Mouse (Mus musculus) lung, postnatal 0 days (tissue): ENCODE measurements around the gene Gfra1. TPM values are rescaled to one million over a fixed set of nuclear protein-coding genes. Genes with fewer than 3 reads are reported as not detected.

ENCODE experiments used
- ATAC-seq: fragments of 200-750 bp; cut with Nextera tagmentation; 2 replicates; pipeline ENCODE4 v1.8.0; 2017; ENCODE audit warnings: moderate library complexity
- DNase-seq: peaks from one replicate; pipeline ENCODE4 v3.0.0-alpha.2; 2016; ENCODE audit warnings: low spot score
- H3K27ac ChIP-seq: fragments of 300-500 bp; sonication (generic); 2 replicates; pipeline ENCODE4 v1.5.1; 2014; ENCODE audit warnings: antibody characterized with exemption, mild to moderate bottlenecking, low read length, mixed read lengths
- H3K27me3 ChIP-seq: fragments of 300-500 bp; sonication (generic); replicated peaks from 2 replicates; pipeline ENCODE4 v1.6.1; 2014; ENCODE audit warnings: low read length, mixed read lengths; ENCODE audit not compliant: insufficient read depth
- H3K36me3 ChIP-seq: fragments of 300-500 bp; sonication (generic); 2 replicates; pipeline ENCODE4 v1.6.1; 2014; ENCODE audit warnings: low read length, mixed read lengths; ENCODE audit not compliant: insufficient read depth
- H3K4me1 ChIP-seq: fragments of 300-500 bp; sonication (generic); 2 replicates; pipeline ENCODE4 v1.6.1; 2014; ENCODE audit warnings: antibody characterized with exemption, low read depth, low read length, mixed read lengths; ENCODE audit not compliant: insufficient read depth
- H3K4me2 ChIP-seq: fragments of 300-500 bp; sonication (generic); replicated peaks from 2 replicates; pipeline ENCODE4 v1.6.1; 2014; ENCODE audit warnings: low read depth, mild to moderate bottlenecking, low read length, moderate library complexity, mixed read lengths
- H3K4me3 ChIP-seq: fragments of 300-500 bp; sonication (generic); 2 replicates; pipeline ENCODE4 v1.5.1; 2014; ENCODE audit warnings: low read depth, low read length
- H3K9ac ChIP-seq: fragments of 300-500 bp; sonication (generic); replicated peaks from 2 replicates; pipeline ENCODE4 v1.6.1; 2014; ENCODE audit warnings: low read depth, mild to moderate bottlenecking
- H3K9me3 ChIP-seq: fragments of 300-500 bp; sonication (generic); 2 replicates; pipeline ENCODE4 v1.6.1; 2016; ENCODE audit warnings: low read length, mixed read lengths
- CTCF ChIP-seq: IDR thresholded peaks from 2 replicates; pipeline ENCODE4 v1.5.1; 2016; ENCODE audit warnings: antibody characterized with exemption, mild to moderate bottlenecking
- EP300 ChIP-seq: IDR thresholded peaks from 2 replicates; pipeline ENCODE4 v1.6.1; 2016; ENCODE audit warnings: antibody characterized with exemption, mild to moderate bottlenecking, control low read depth
- WGBS: fragments of 180-500 bp; shearing (Covaris S2); extraction: QIAGEN DNeasy Blood & Tissue Kit; methylation state at CpG from one replicate; pipeline ENCODE4 v1.1.7; 2014; 5-methylcytosine and 5-hydroxymethylcytosine counted together
- polyA plus RNA-seq: library from polyadenylated mRNA; unstranded; fragments of >200 nt; fragmentation: Nextera tagmentation; extraction: Ambion mirVana; gene quantifications from 2 replicates; pipeline ENCODE4 v1.2.1, GENCODE M21; 2015

Gfra1 gene
- polyA plus RNA-seq, 1 experiment from 2014 or later = 6.2 TPM

DNA sequence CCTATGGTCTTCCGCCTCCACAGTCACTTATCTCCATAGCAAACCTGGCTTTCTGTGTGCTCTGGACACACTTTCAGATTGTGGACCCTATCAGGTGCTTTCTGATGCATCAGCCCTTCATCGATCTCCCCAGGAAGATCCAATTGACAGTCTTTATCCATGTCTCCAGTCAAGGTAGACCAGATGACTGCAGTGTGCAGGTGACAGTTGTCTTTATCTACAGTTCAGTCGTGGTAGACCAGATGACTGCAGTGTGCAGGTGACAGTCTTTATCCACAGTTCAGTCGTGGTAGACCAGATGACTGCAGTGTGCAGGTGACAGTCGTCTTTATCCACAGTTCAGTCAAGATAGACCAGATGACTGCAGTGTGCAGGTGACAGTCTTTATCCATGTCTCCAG is 140.0 kb downstream of the Gfra1 start:
- no peak overlapping the region for H3K9ac ChIP-seq
- no peak for TF ChIP-seq CTCF
- TF ChIP-seq EP300 = no peak
- DNase-seq (no peak), ATAC-seq (no peak)
- 0 out of 2 replicates have a peak, but pooled peaks cover 6% of the 10 kb centered on the region for H3K9me3 ChIP-seq
- H3K27me3 ChIP-seq = no peaks in the 10 kb centered on the region
- no peaks in the 10 kb centered on the region for H3K4me1 ChIP-seq
- no peak overlapping the region for H3K4me2 ChIP-seq
- 89% methylated on average over 5 of the region's 5 CpGs for WGBS
- H3K27ac ChIP-seq = no peak overlapping the region
- no peak overlapping the region for H3K4me3 ChIP-seq
- H3K36me3 ChIP-seq = no peaks in the 10 kb centered on the region

DNA sequence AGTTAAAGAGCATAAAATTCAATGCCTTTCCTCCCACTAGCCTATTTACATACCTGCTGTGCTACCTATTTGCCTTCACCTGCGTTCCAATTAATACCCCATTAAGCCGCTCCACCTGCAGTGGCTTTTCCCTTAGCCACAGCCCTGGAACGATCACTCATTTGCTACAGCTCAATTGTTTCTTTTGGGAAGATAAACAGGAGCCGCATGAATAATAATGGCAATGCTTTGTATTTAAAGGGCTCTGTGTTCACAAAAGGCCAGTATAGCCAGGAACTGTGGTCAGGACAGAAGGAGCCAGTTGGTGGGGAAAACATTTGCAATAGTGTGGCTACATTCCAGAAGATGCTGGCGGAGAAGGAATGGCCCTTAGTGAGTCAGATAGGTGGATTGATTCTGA is 141.1 kb downstream of the Gfra1 start:
- ATAC-seq (no peak), DNase-seq (no peak)
- Histone ChIP-seq H3K9me3 (0 out of 2 replicates have a peak, but pooled peaks cover 6% of the 10 kb centered on the region), H3K4me3 (no peak overlapping the region), H3K36me3 (no peaks in the 10 kb centered on the region), H3K9ac (no peak overlapping the region), H3K4me1 (no peaks in the 10 kb centered on the region), H3K27ac (no peak overlapping the region), H3K27me3 (no peaks in the 10 kb centered on the region), H3K4me2 (no peak overlapping the region)
- WGBS = 81% methylated on average over 5 of the region's 5 CpGs
- TF ChIP-seq EP300 (no peak), CTCF (no peak)

DNA sequence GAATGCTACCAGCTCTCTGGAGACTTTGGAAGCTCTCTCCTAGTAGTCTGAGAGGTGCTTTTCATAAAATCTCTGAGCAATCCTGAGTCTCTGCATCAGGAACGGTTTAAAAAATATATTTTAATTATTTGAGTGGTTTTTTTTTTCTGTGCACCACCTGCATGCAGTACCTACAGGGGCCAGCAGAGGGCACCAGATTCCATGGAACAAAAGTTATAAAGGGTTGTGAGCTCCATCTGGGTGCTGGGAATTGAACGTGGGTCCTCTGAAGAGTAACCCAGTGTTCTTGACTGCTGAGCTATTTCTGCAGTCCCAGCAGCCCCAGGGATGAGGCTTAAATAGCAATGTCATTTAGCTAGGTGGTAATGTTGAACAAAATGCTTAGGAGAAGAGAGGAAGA is 141.9 kb downstream of the Gfra1 start:
- Histone ChIP-seq H3K9ac (no peak overlapping the region), H3K4me2 (no peak overlapping the region), H3K27ac (no peak overlapping the region), H3K36me3 (no peaks in the 10 kb centered on the region), H3K4me1 (no peaks in the 10 kb centered on the region), H3K4me3 (no peak overlapping the region), H3K9me3 (0 out of 2 replicates have a peak, but pooled peaks cover 6% of the 10 kb centered on the region), H3K27me3 (no peaks in the 10 kb centered on the region)
- 90% methylated on average over 2 of the region's 2 CpGs for whole genome bisulfite sequencing
- DNase-seq (no peak), ATAC-seq (no peak)
- TF ChIP-seq CTCF (peak; percentile 64), EP300 (no peak)

DNA sequence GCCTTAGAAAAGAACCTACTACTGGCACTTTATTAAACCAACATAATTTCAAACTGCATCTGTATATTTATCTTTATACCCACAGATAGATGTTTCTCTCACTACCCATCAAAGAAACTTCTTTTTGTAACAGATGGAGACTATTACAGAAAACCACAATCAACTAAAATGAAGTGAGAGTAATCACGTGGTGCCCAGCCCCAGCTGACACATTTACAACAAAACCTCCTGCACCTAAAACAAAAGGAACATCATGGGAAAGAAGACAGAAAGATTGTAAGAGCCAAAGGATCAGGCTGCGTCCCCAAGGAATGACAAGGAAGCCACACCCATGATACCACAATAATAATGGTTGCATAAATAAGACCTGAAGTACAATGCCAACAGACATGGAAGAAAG is 143.2 kb downstream of the Gfra1 start:
- H3K36me3 ChIP-seq = no peaks in the 10 kb centered on the region
- ATAC-seq (no peak), DNase-seq (no peak)
- no peak overlapping the region for H3K4me2 ChIP-seq
- 0 out of 2 replicates have a peak, but pooled peaks cover 6% of the 10 kb centered on the region for H3K9me3 ChIP-seq
- WGBS = 73% methylated on average over 2 of the region's 2 CpGs
- no peak overlapping the region for H3K4me3 ChIP-seq
- H3K9ac ChIP-seq = no peak overlapping the region
- no peak for TF ChIP-seq EP300
- no peak for TF ChIP-seq CTCF
- H3K4me1 ChIP-seq = no peaks in the 10 kb centered on the region
- H3K27me3 ChIP-seq = no peaks in the 10 kb centered on the region
- H3K27ac ChIP-seq = no peak overlapping the region

DNA sequence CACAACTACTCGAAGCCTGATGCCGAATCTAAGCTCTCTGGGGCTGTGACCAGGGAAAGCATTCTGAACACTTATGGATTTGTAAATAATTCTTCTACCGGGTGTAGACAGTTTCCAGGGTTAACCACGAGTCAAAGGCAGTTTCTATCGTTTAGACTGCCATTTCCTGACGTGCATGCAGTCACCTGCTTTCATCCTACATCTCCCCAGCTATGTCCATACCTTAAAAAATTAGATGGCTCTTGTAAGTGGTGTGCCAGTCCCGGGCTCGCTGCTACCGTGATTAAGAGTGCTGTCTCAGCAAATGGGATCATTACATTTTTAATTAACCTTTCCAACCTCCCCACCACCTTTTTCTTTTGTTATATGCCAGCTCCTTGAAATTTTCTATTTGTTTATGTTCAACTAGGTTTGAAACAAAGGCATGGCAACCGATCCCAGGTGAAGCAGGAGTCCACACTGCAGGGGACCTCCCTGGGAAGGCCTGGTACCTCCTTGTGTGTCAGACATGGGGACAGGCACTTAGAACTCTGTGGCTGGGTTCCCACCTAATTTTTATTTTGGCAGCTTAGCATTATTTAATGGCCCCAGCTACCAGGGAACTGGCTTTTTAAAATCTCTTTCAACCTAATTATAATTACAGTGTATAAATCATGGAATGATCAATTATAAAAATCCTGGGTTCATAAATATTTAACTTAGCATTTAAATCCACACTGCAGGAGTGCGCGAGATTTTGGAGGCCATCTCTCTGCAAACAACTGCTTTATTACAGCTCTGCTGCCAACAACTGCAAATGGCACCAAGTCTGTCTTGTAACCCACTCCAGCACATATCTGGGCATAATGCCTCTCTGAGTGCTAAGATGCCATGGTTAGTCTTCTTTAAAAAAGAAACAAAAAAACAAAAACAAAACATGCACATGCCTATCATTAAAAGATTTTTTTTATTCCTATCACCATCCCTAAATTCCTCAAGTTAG is 145.1 kb downstream of the Gfra1 start:
- TF ChIP-seq CTCF = no peak
- no peak for TF ChIP-seq EP300
- WGBS = 59% methylated on average over 12 of the region's 12 CpGs
- no peak overlapping the region for H3K4me2 ChIP-seq

DNA sequence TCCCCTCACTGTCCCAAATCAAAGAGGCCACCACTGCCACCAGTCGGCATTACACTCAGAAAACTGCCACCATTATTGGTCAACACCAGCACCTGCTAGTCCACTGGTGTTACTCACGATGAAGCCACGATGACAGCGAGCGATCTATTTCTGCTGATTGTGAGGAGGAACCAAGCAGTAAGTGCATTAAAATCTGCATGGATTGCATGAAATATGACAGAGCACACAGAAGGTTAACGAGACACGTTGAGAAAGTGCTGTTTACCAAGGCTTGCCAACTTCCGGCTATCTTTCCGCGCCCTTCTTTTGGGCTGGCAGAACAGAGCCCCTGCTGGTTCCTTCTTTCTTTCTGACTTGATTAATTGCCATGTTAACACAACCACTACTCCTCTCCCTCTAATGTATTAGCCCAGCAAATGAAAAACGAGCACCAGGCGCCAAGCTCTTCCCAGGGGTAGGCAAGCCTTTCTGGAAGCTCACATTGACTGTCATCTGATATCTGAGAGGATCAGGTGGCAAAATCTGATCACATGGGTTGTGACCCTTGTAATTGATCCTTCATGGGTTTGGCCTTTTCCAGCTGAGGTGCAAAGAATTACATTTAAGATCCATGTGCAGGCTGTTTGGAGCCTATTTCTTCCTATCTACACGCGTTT is 146.0 kb downstream of the Gfra1 start:
- DNase-seq (no peak), ATAC-seq (no peak)
- Histone ChIP-seq H3K4me2 (no peak overlapping the region), H3K27me3 (no peaks in the 10 kb centered on the region), H3K9me3 (0 out of 2 replicates have a peak, but pooled peaks cover 6% of the 10 kb centered on the region), H3K36me3 (no peaks in the 10 kb centered on the region), H3K4me1 (no peaks in the 10 kb centered on the region), H3K4me3 (no peak overlapping the region), H3K9ac (no peak overlapping the region), H3K27ac (no peak overlapping the region)
- 74% methylated on average over 14 of the region's 14 CpGs for WGBS
- TF ChIP-seq CTCF (no peak), EP300 (no peak)

More for the DNA sequence above, 145.1 kb downstream of the Gfra1 start:
- no peak for ATAC-seq
- Histone ChIP-seq H3K36me3 (no peaks in the 10 kb centered on the region), H3K27me3 (no peaks in the 10 kb centered on the region), H3K4me3 (no peak overlapping the region), H3K27ac (no peak overlapping the region), H3K9me3 (0 out of 2 replicates have a peak, but pooled peaks cover 6% of the 10 kb centered on the region), H3K4me1 (no peaks in the 10 kb centered on the region), H3K9ac (no peak overlapping the region)
- DNase-seq = no peak
